Mouse (Mus musculus): ENCODE data around the gene Ppp2r5b. TPM values are rescaled to one million over a fixed set of nuclear protein-coding genes. Genes with fewer than 3 reads are reported as not detected.

The Ppp2r5b gene
- polyA plus RNA-seq, 1 experiment, result 243 TPM

DNA sequence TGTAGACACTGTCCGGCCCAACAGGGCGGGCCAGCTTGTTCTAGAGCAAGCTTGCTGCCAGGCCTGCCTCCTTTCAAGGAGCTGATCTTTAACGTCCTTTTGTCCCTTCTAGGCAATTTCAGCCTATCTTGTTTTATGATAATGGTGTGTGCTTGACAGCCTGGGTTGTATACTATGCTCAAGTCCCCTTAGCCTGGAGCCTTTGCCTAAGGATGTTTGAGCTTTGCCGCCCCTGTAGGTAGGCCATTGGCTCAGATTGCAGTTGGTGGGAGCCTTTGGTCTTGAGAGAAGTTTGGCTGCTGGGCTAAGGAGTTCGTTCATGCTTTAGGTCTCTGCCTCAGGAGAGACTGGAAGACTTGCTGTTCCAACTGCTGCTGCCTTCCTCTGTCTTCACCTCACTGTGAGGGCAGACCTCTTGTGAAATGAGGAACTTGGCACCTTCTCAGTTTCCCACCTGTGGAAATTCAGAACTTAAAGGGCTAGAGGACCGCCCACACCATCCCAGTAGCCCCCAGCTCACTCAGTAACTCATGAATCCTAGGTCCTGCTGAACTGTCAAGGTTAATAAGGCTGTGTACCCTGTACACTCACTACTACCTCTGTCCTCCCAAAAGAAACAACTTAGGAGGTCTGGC lies 42.9 kb upstream of the Ppp2r5b start:
- WGBS, result 13% methylated on average over 6 of the region's 6 CpGs
- DNase-seq, result no peak
- peak overlapping the region; percentile 16 for H3K27ac ChIP-seq (ENCODE audit: insufficient read depth, low read length)
- no peaks in the 10 kb centered on the region for H3K27me3 ChIP-seq (ENCODE audit: control insufficient read depth, insufficient read depth, low read length)
- TF ChIP-seq POLR2A (IDR thresholded peaks at IDR 0.05; ENCODE audit: borderline replicate concordance, insufficient read depth, low read length), result no peak
- no peak for TF ChIP-seq CTCF (IDR thresholded peaks at IDR 0.05; ENCODE audit: borderline replicate concordance, insufficient read depth, low read depth, low read length)
- peaks cover 40% of the 10 kb centered on the region for H3K4me1 ChIP-seq (ENCODE audit: control insufficient read depth, insufficient read depth, low read length)
- H3K4me3 ChIP-seq (replicated peaks; ENCODE audit: insufficient read depth, low read depth, low read length), result peak overlapping the region; percentile 93

DNA sequence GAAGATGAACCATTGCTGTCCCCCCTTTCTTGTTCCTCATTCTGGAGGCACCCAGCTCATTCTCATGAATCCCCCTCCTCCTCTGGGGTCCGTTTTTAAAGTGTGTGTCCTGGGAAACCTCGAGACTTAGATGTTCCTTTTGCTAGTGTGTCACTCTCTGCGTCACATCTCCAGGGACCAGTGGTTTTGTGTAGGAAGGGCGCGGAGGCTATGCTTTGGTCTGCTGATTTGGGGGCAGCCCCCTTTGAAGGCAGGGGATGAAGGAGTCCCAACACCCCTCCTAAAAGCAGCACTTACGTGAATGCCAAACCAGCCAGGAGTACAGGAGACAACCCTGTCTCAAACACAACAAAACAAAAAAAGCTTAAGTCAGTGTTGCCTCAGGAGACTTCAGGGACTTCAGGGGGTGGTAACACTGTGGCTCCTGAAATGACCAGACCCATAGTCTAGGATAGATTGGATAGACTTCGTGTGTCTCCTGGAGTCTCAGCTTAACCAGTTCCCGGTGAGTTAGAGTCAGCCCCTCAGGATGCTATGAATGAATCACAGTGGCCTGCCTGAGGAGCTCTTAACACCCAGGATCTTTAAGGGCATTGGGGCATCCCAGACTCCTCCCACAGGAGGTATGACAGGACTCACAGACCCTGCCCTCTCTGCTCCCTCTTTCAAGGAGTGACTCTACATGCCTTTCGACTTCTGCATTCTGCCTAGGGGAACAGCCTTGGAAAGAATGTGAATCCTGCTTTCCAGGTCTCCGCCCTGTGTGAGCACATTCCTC lies 42.2 kb upstream of the Ppp2r5b start:
- Histone ChIP-seq H3K27ac (ENCODE audit: insufficient read depth, low read length) (peak overlapping the region; percentile 16), H3K4me3 (replicated peaks; ENCODE audit: insufficient read depth, low read depth, low read length) (peak overlapping the region; percentile 93), H3K27me3 (ENCODE audit: control insufficient read depth, insufficient read depth, low read length) (no peaks in the 10 kb centered on the region), H3K4me1 (ENCODE audit: control insufficient read depth, insufficient read depth, low read length) (peaks cover 37% of the 10 kb centered on the region)
- TF ChIP-seq CTCF (IDR thresholded peaks at IDR 0.05; ENCODE audit: borderline replicate concordance, insufficient read depth, low read depth, low read length), result no peak
- peak; percentile 35; the same call in 1 of the 2 replicates for TF ChIP-seq POLR2A (IDR thresholded peaks at IDR 0.05; ENCODE audit: borderline replicate concordance, insufficient read depth, low read length)
- WGBS, result under 1% methylated on average over 10 of the region's 10 CpGs
- peak; percentile 72 to 80 for DNase-seq

GRCm38 (mm10) chr19:6276426-6277421 lies 41.1 kb upstream of the Ppp2r5b start, which contains the start of gene Ehd1:
TSS of gene Ehd1 (plus strand) at chr19:6276725.
- Histone ChIP-seq H3K4me1 (ENCODE audit: control insufficient read depth, insufficient read depth, low read length) (peaks cover 37% of the 10 kb centered on the region), H3K27me3 (ENCODE audit: control insufficient read depth, insufficient read depth, low read length) (no peaks in the 10 kb centered on the region), H3K27ac (ENCODE audit: insufficient read depth, low read length) (peak within 1 kb of the TSS; percentile 66), H3K4me3 (replicated peaks; ENCODE audit: insufficient read depth, low read depth, low read length) (peak within 1 kb of the TSS; percentile 93)
- DNase-seq, result peak; percentile 97 to 98
- WGBS, result under 1% methylated on average over 106 of the region's 106 CpGs
- TF ChIP-seq CTCF (IDR thresholded peaks at IDR 0.05; ENCODE audit: borderline replicate concordance, insufficient read depth, low read depth, low read length) (peak; percentile 60), POLR2A (IDR thresholded peaks at IDR 0.05; ENCODE audit: borderline replicate concordance, insufficient read depth, low read length) (peak; percentile 58)

- Histone ChIP-seq H3K27me3 (ENCODE audit: control insufficient read depth, insufficient read depth, low read length) (no peaks in the 10 kb centered on the region), H3K4me1 (ENCODE audit: control insufficient read depth, insufficient read depth, low read length) (peaks cover 30% of the 10 kb centered on the region), H3K27ac (ENCODE audit: insufficient read depth, low read length) (peak overlapping the region; percentile 66), H3K4me3 (replicated peaks; ENCODE audit: insufficient read depth, low read depth, low read length) (peak overlapping the region; percentile 73)
- TF ChIP-seq CTCF (IDR thresholded peaks at IDR 0.05; ENCODE audit: borderline replicate concordance, insufficient read depth, low read depth, low read length) (no peak), POLR2A (IDR thresholded peaks at IDR 0.05; ENCODE audit: borderline replicate concordance, insufficient read depth, low read length) (no peak)
- 13% methylated on average over 15 of the region's 15 CpGs for WGBS
- DNase-seq, result peak; percentile 36 to 37
Measured at GRCm38 (mm10) chr19:6275740-6276389, 40.2 kb upstream of the Ppp2r5b start.

GRCm38 (mm10) chr19:6273998-6274608 lies 38.4 kb upstream of the Ppp2r5b start:
- WGBS, result 42% methylated on average over 13 of the region's 13 CpGs
- peak; percentile 54 to 64 for DNase-seq
- no peak overlapping the region for H3K4me3 ChIP-seq (replicated peaks; ENCODE audit: insufficient read depth, low read depth, low read length)
- H3K4me1 ChIP-seq (ENCODE audit: control insufficient read depth, insufficient read depth, low read length), result peaks cover 24% of the 10 kb centered on the region
- no peaks in the 10 kb centered on the region for H3K27me3 ChIP-seq (ENCODE audit: control insufficient read depth, insufficient read depth, low read length)
- TF ChIP-seq CTCF (IDR thresholded peaks at IDR 0.05; ENCODE audit: borderline replicate concordance, insufficient read depth, low read depth, low read length), result no peak
- TF ChIP-seq POLR2A (IDR thresholded peaks at IDR 0.05; ENCODE audit: borderline replicate concordance, insufficient read depth, low read length), result no peak
- peak overlapping the region; percentile 43 for H3K27ac ChIP-seq (ENCODE audit: insufficient read depth, low read length)

GRCm38 (mm10) chr19:6273592-6273991 lies 37.9 kb upstream of the Ppp2r5b start:
- Histone ChIP-seq H3K27ac (ENCODE audit: insufficient read depth, low read length) (no peak overlapping the region), H3K4me3 (replicated peaks; ENCODE audit: insufficient read depth, low read depth, low read length) (no peak overlapping the region), H3K27me3 (ENCODE audit: control insufficient read depth, insufficient read depth, low read length) (no peaks in the 10 kb centered on the region), H3K4me1 (ENCODE audit: control insufficient read depth, insufficient read depth, low read length) (peaks cover 28% of the 10 kb centered on the region)
- DNase-seq, result peak in 1 of 2 experiments; percentile 28
- TF ChIP-seq CTCF (IDR thresholded peaks at IDR 0.05; ENCODE audit: borderline replicate concordance, insufficient read depth, low read depth, low read length) (no peak), POLR2A (IDR thresholded peaks at IDR 0.05; ENCODE audit: borderline replicate concordance, insufficient read depth, low read length) (no peak)
- WGBS, result 38% methylated on average over 4 of the region's 4 CpGs
